Mouse (Mus musculus): Measurements from ENCODE around the gene Tmem200c.

Tmem200c gene

DNA sequence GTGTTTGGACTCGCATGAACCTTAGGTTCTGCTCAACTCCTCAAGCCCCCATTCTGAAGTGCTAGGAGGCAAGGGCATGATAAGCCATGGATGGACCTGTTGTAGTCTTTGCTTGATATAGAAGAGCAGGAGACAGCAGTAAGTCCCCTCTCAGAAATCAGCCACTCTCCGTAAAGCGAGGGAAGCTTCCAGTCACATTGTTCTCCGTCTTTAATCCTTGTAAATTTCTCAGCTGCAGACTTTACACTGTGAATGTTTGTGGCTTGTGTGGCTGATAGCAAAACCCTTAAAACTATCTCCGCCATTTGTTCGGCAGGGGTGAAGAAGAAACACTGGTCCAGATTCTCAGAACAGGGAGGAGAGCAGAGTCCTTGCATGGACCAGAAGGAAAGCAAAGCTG is at the start of gene Tmem200c:
Gene Tmem200c, plus strand, starts transcription at position 301 of the 400 bp plus-strand sequence.
- DNase-seq (ENCODE audit: low read depth in 2 of 2, low spot score in 2 of 2): no peak

DNA sequence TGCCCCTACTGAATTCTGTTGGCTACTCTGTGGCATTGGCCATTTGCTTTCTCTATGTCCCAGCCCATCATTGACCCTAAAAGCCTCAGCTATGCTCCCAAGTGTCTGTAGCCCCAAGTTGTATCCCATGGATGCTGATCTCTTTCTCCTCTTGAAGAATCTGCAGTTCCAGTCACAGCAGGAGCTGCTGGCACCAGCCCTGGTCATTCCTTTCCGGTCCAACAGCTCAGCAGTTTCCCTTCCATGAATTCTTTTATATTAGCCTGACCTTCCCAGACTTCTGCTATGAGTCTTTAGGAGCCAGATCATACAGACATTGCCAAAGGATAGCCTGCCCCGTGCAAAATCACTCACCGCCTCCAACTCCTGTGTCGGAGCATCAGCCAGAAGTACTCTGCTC is 32.7 kb upstream of the Tmem200c start:
- DNase-seq (ENCODE audit: low read depth in 2 of 2, low spot score in 2 of 2): no peak

DNA sequence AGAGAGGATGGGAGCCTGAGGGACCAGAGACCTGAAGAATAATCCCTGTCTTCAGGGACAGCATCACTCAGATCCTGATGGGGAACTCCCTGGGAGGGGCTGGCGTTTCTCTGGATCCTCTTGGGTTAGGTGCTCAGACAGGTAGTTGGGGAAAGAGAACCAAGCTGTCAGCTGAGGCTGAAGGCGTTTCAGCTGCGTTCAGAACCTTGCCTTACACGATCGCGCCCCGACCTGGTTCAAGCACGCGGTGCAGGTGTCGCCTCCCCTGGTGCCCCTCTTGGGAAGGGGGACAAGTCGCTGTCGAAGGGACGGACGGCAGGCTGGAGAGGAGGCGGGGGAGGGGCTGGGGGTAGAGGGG is 10.2 kb downstream of the Tmem200c start:
- no peak for DNase-seq (ENCODE audit: low read depth in 2 of 2, low spot score in 2 of 2)

DNA sequence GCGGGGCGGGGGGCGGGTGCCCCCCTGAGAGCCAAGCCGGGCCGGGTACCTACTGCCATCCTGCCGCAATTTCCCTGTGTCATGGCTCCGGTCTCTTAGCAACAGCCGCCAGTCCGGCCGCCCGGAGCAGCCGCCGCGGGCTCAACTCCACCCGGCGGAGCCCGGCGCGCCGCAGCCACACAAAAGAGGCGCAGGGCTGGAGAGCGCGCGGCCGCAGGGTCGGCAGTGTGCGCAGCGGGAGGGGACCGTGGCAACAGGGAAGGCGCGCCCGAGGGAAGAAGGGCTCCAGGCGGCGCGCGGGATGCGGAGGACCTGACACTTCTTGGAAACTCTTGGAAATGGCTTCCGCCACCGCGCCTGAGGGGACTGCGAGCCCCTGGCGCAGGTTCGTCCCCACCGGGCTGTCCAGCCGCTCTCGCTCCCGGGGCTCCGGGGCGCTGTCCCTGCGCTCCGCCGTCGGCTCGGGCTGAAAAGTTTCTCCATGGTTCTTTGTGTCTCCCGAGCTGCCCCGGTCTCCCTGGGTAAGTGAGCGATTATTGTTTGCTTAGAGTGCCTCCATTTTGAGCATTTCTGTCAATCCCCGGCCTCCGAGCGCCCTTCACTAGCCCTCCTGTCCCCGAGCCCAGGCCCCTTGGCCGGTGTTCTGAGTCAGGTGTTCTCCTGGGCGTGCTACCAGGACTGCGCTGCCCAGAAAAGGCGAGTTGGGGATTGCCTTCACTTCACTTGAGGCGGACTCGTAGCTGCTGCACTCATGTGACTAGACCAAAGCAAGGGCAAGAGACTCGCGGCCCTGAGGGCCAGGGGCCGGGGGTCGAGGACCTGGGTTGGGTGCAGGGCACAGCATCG is 10.8 kb downstream of the Tmem200c start:
- no peak for DNase-seq (ENCODE audit: low read depth in 2 of 2, low spot score in 2 of 2)

DNA sequence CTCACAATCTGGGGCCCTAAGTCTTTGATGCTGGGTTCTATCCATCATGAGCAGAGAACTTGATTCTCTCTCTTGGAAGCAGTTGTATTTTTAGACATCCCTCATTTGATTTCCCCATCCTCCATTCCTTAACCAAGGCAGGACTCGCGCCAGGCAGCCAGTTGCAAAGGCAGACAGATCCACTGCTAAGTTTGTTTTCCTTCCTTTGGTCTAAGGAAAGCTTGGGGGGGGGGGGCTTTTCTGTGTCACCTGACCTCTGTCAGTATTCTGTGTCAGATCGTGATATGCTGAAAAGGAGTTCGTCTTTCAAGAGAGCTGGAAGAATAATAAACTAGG is 11.4 kb downstream of the Tmem200c start:
- DNase-seq (ENCODE audit: low read depth in 2 of 2, low spot score in 2 of 2): no peak

DNA sequence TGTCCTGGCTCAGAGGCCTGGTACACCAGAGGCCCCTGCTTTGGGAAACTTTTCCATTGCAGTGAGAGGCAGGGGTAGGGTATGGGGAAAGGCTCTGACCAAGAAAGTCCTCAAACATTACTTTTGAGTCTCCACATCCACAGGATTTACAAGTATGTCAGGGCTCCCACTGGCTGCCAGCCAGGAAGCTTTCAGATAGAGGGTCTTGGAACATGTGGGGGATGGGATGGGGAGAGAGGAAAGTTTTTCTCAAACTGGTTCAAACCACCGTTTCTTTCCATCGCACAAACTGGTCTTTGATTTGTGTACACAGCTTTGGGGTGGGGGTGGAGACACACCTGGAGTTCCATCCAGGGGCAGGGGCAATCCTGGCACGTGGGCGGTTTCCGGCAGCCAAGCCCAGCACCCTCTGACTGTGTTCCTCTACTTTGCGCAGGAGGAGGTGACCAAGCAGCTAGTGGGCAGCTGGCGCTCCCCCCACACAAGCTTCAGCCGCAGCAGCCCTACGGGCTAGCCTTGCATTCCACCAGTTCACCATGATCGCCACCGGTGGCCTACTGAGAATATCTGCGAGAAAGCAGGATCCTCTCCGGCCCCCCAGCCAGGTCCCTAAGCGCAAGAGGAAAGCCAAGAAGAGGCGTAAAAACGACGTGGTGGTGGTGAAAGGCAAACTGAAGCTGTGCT is 13.6 kb downstream of the Tmem200c start:
- no peak for DNase-seq (ENCODE audit: low read depth in 2 of 2, low spot score in 2 of 2)

DNA sequence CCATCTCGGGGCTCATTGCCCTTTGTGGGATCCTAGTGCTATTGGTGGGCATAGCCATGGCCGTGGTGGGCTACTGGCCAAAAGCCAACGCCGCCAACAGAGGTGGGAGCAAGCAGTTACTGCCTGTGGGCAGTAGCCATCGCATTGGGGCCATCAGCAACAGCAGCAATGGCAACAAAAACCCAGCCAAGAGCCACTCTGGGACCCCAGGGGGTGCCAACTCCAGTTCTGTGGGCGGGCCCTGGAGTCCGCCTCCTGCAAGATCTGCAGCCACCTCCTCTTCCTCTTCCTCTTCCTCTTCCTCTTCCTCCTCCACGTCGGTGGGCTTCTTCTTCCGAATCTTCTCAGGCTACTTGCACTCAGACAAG is 14.1 kb downstream of the Tmem200c start:
- DNase-seq (ENCODE audit: low read depth in 2 of 2, low spot score in 2 of 2): no peak

DNA sequence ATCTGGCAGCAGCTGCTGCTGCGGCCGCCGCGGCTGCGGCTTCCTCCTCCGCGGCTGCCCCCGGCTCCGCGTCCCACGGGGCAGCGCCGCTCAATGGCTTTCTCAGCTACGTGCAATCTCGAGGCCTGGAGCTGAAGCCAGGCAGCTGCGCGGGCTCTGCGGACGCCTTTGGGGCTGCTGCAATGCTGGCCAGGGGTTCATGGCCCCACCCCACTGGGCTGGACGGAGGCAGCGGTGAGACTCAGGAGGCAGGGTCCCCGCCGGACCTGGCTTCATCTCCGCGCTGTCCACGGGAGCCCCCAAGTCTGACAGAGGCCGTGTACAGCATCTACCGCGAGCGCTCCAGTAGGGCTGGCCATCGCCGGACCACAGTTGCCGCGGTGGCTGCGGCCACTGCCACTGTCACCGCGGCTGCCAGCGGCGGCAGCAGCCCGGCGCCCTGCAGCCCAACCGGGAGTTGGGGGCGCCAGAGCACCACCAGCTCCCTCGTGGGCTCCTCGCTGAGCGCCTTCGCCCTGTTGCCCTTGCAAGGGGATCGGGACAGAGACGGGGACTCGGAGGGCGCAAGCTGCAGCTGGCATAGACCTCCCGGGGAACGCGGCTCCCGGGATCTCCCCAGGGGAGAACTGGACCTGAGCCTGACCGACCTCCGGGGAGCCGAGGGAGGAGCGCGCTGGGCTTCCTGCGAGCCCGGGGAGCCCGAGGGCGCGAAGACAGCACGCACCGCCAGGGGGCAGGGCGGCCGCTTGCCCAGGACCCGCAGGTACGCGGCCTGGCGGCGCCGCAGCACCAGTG is 14.9 kb downstream of the Tmem200c start:
- no peak for DNase-seq (ENCODE audit: low read depth in 2 of 2, low spot score in 2 of 2)

DNA sequence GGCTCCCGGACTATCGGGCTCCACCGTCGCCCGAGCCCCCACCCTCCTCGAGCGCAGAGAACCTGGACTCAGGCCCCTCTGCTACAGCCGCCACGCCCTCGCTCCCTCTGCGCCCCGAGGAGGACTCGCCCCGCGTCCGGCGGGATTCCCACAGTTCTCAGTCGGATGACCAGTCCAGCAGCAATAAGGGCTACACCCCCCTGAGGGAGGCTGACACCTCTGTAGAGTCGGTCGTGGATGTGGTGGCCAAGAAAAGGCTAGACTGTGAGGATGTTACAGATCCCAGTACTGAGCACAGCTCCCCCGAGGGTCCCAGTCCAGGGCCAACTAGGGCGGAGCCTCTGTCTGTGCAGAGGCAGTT is 15.4 kb downstream of the Tmem200c start:
- DNase-seq (ENCODE audit: low read depth in 2 of 2, low spot score in 2 of 2): no peak

DNA sequence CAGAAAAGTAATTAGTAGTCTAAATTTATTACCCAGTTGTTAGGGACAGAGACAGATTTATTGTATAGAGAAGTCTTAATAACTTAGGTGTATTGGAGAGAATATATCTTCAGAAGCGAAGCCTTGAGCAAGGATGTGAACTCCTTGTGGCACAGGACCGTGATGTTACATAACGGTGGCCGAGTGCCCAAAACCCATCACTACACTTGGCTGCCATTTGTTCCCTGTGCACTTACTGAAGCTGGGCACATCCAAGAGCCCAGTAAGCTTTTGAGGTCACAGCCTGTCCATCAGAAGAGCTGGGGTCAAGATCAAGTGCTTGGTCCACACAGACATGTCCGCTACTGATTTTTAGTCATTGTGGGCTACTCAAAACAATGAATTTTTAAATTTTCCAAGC is 19.5 kb downstream of the Tmem200c start:
- DNase-seq (ENCODE audit: low read depth in 2 of 2, low spot score in 2 of 2): no peak

DNA sequence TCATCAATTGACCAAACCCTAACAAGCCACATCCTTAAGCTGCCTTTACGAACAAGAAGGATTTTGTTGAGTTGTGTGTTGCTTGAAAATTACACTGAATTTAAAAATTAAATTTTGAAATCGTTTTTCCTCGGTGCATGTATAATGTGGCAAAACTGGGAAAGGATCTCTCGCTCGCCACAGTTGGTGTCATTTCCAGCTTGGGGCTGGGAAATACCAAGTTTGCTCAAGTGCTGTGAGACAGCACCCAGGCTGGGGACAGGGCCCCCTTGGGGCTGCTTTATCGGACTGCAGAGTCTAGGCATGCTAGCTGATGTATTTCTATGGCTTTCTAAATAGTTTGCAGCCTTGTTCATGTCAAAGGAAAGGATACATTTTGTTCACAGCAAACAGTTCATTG is 22.3 kb downstream of the Tmem200c start:
- DNase-seq (ENCODE audit: low read depth in 2 of 2, low spot score in 2 of 2): no peak

DNA sequence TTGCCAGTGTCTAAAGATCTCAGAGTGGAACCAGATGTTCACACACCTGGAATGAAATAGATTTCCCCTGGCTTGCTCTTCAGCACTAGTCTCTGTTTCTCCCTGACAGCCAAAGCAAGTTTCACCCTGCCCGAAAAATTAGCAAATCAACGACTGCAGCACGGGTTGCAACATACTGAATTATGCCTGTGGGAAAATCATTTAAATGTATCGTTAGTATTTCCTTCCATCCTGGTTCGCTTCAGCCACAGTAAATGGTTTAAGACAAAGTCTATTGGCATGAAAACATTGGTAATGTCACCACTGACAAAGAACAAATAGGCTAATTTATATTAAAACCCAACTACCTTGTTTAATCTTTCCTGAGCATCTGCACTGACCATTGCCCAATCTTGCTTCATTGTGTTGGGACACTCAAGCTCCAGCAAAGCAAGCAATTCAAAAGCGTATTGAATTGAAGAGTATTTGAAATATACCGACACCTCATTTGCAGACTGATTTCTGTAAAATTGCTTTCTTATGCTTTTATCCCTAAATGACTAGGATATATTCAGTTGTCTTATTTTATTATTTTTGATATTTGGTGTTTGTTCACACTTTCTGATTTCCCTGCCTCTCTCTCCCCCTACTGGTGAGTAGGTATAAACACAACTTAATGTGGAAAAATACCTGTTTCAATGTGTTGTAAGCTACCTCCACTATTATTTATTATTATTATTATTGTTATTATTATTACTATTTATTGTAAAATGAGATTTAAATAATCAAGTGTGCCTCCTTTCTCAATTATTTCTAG is 25.9 kb downstream of the Tmem200c start:
- no peak for DNase-seq (ENCODE audit: low read depth in 2 of 2, low spot score in 2 of 2)

DNA sequence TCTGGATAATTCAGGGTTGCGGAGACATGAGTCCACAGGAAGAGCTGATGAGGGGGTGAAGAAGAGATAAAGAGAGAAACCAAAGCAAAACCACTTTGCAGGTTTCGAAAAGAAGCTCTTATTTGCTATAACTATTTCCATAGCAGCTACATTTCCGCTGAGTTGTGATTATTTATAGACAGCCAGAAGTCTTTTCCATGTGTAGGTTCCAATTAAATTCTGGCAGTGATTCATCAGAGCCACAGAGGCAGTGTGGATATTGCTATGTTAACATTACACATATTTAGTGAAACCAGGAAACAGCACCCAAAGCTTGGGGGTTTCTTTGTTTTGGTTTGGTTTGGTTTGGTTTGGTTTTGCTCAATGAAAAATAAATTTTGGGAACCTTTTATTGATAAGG is 37.8 kb downstream of the Tmem200c start:
- DNase-seq (ENCODE audit: low read depth in 2 of 2, low spot score in 2 of 2): no peak

DNA sequence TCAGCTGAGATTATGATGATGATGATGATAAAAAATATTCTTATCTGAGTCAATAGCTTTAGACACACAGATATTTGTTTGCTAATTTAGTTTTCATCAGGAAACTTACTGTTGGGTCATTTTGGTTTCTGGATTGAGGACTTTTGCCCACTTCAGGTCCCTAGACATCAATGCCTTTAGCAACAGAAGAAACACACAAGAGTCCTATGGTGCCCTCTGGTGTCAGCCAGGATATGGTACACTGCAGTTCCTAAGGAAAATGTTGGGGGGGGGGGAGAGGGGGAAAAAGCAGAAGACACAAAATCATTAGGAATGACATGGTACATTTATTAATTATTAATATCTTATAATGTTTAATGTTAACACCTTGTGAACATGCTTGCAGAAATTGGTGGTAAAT is 42.0 kb downstream of the Tmem200c start:
- no peak for DNase-seq (ENCODE audit: low read depth in 2 of 2, low spot score in 2 of 2)

DNA sequence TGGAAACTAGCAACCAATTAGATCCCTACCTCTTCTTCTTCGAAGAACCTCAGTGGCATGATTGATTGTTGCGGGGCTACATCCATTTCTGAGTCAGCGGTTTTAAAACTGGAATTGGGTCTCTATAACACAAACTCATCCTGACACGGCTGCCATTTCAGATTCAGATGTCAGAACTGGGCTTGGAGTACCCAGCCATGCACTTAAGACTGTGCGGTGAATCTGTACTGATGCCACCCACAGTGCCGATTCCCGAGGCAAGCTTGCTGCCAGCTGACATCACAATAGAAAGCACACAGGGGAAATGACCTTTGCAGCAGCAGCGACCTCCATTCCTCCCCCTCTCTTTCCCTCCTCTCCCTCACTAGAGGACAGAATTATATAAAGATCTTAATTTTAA is 47.6 kb downstream of the Tmem200c start:
- DNase-seq (ENCODE audit: low read depth in 2 of 2, low spot score in 2 of 2): no peak

DNA sequence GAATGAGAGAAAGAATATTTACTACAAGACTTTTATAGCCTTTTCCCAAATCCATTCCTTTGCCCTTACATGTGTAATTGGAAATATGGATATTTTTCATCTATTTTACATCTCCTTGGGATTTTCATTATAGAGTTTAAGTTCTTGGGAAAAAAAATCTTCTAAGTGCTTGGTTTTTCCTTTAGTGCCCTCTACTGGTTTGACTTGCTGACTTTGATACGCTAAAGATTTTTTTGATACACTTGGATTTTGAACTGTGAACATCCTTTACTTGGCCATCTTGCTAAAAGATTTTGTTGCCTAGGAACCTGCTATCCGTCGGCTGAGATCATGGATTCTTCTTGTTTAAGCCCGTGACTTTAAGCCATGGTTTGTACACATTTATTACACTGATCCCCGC is 48.8 kb downstream of the Tmem200c start:
- DNase-seq (ENCODE audit: low read depth in 2 of 2, low spot score in 2 of 2): no peak

DNA sequence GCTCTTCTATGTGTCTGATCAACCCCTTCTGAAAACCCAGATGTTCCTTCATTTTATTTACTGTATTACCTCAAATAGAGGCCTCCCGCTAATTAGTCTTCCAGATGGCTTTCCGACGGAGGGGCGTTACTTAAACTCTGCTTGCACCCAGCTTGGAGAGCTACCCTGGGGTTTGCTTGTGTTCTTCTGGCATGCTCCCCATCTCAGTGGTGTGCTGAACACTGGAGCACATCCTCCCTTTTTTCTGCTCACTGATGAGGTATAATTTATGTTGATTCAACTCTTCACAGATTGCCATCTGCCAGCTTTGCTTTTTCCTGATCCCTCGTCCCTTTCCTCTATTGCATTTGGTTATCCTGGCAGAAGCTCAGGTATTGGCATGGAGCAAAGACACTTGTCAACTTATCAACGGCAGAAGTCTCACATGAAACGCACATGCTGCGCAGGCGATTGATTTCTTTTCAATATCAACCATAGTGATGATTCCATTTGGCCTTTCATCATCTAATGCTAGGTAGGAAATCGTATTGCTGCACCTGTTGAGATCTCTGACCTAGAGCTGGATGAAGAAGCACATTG is 49.6 kb downstream of the Tmem200c start:
- DNase-seq (ENCODE audit: low read depth in 2 of 2, low spot score in 2 of 2): no peak

DNA sequence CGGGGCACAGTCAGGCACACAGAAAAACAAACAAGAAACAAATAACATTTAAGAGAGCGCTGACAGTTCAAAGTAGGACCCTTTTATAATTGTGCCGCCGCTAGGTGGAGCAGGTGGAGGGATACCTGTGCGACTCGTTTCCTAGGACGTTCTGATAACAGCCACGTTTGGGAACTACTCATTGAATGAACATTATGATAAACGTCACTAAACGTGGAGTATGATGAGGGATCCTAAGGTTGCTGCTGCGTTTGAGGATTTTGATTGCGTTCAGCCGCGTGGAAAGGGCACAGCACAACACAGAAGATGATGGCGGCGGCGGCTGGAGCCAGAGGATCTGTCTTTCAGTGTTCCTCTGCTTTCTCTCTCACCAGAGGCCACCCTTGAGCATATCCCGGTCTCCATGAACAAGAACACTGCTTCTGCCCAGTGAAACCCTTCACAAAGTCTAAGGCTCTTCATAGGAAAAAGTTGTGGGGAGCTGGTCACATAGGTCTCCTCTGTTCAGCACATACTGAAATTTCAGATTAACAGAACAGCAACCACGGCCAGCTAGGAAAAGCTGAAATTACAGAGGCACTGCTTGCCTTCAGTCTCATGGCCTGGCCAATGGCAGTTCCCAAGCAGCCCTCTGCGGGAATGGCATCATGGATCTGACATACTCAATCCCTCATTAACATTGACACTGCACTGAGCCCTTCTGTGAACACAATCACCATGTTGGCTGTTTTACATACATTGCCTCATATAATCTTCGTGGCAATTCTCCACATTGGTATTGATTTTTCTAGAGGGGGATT is 55.5 kb downstream of the Tmem200c start:
- DNase-seq (ENCODE audit: low read depth in 2 of 2, low spot score in 2 of 2): no peak

DNA sequence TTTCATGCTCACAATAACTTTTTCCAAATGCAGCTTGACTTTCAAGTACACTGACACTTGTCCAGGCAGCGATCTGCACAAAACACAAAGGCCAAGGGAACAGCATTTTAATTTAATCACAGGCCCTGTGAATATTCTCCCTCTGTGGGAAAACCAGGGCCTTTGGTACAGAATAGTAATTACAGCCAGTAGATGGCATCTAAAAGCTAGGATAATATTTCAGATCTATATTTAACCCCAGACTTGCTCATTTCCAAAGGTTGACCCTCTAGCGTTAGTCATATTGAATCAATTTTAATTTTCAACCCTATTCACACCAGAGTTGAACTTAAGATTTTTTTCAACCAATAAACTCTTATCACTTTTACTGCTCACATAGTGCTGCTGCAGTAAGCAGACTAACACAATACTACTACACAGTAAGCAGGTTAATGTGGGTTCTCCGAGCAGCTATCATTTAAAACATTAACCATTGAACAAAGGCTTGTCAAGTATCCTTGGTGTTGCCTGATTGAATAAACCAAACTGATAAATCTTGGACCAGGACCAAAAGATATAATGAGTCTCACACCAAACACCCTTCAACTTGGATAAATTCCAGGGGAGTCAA is 57.2 kb downstream of the Tmem200c start:
- no peak for DNase-seq (ENCODE audit: low read depth in 2 of 2, low spot score in 2 of 2)

DNA sequence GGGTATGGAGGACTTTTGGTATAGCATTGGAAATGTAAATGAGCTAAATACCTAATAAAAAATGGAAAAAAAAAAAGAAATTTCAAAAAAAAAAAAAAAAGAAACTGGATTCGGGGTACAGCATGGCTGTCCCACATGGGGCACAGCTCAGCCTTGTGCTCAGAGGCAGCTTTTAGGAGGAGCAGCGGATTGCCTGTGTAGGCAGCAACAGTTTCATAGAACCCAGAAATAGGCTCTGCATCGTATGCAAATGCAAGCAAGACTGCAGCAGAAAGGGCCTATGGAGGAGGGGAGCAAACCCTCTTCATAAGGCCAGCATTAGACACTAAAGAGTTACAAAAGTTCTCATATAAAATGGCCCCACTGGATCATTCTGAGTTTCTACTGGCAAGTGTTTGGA is 64.2 kb downstream of the Tmem200c start:
- DNase-seq (ENCODE audit: low read depth in 2 of 2, low spot score in 2 of 2): no peak

Measured in CD8-positive naive resting alpha-beta T cell, adult 2 months (primary cell).